Mouse (Mus musculus) hindbrain, postnatal 0 days (tissue): Measurements from ENCODE around the gene Prss21. TPM values are rescaled to one million over a fixed set of nuclear protein-coding genes. Genes with fewer than 3 reads are reported as not detected.

Experiments
- ATAC-seq: fragments of 200-750 bp; cut with Nextera tagmentation; 2 replicates; pipeline ENCODE4 v1.8.0; 2017; ENCODE audit warnings: mild to moderate bottlenecking, moderate TSS enrichment, moderate library complexity
- DNase-seq: peaks from one replicate; pipeline ENCODE4 v3.0.0-alpha.2; 2015; ENCODE audit warnings: low spot score
- H3K27ac ChIP-seq: fragments of 300-500 bp; sonication (generic); 2 replicates; pipeline ENCODE4 v1.5.1; 2014; ENCODE audit warnings: mild to moderate bottlenecking
- H3K27me3 ChIP-seq: fragments of 300-500 bp; sonication (generic); 2 replicates; pipeline ENCODE4 v1.6.1; 2014; ENCODE audit warnings: low read length, mixed read lengths; ENCODE audit not compliant: insufficient read depth
- H3K36me3 ChIP-seq: fragments of 300-500 bp; sonication (generic); 2 replicates; pipeline ENCODE4 v1.6.1; 2014; ENCODE audit warnings: low read length, mixed read lengths; ENCODE audit not compliant: insufficient read depth
- H3K4me1 ChIP-seq: fragments of 300-500 bp; sonication (generic); 2 replicates; pipeline ENCODE4 v1.6.1; 2014; ENCODE audit warnings: antibody characterized with exemption, low read length, mixed read lengths; ENCODE audit not compliant: insufficient read depth
- H3K4me2 ChIP-seq: fragments of 300-500 bp; sonication (generic); 2 replicates; pipeline ENCODE4 v1.6.1; 2014; ENCODE audit warnings: low read depth, mild to moderate bottlenecking, low read length, moderate library complexity, mixed read lengths
- H3K4me3 ChIP-seq: fragments of 300-500 bp; sonication (generic); 2 replicates; pipeline ENCODE4 v1.5.1; 2014; ENCODE audit warnings: low read length
- H3K9ac ChIP-seq: fragments of 300-500 bp; sonication (generic); replicated peaks from 2 replicates; pipeline ENCODE4 v1.6.1; 2014; ENCODE audit warnings: mild to moderate bottlenecking, low read length, moderate library complexity, mixed read lengths
- H3K9me3 ChIP-seq: fragments of 300-500 bp; sonication (generic); 2 replicates; pipeline ENCODE4 v1.6.1; 2016; ENCODE audit warnings: low read length, mixed read lengths
- CTCF ChIP-seq: IDR thresholded peaks from 2 replicates; pipeline ENCODE4 v1.5.1; 2016; ENCODE audit warnings: antibody characterized with exemption, control low read depth, low read depth
- WGBS: fragments of 180-500 bp; shearing (Covaris S2); extraction: QIAGEN DNeasy Blood & Tissue Kit; methylation state at CpG from one replicate; pipeline ENCODE4 v1.1.7; 2014; 5-methylcytosine and 5-hydroxymethylcytosine counted together
- polyA plus RNA-seq: library from polyadenylated mRNA; unstranded; fragments of >200 nt; fragmentation: Nextera tagmentation; extraction: Ambion mirVana; gene quantifications from 2 replicates; pipeline ENCODE4 v1.2.1, GENCODE M21; 2015
- total RNA-seq: library from RNA; depleted of rRNA; stranded (reverse); fragments of >200 nt; gene quantifications from 2 replicates; pipeline ENCODE4 v1.2.3, GENCODE M21; 2014

The Prss21 gene
- total and polyA plus RNA-seq, 2 experiments from 2014 or later = not detected

GRCm38 (mm10) chr17:23843141-23843811, 24.6 kb upstream of the Prss21 start:
- Histone ChIP-seq H3K36me3 (no peaks in the 10 kb centered on the region), H3K27ac (no peak overlapping the region), H3K4me1 (no peaks in the 10 kb centered on the region), H3K9me3 (no peaks in the 10 kb centered on the region), H3K9ac (no peak overlapping the region), H3K27me3 (no peaks in the 10 kb centered on the region), H3K4me2 (no peak overlapping the region), H3K4me3 (no peak overlapping the region)
- TF ChIP-seq CTCF = peak; percentile 15; the same call in 1 of the 2 replicates
- 50% methylated on average over 23 of the region's 23 CpGs for WGBS
- DNase-seq = no peak
- 0 out of 2 replicates have a peak, but pooled peaks have one; percentile 22 for ATAC-seq

GRCm38 (mm10) chr17:23843812-23844273, 24.0 kb upstream of the Prss21 start, which contains the start of the genes Prss32 and Prss41:
Prss32 (plus strand) TSS chr17:23843855.
Prss41 (minus strand) TSS chr17:23844172.
- Histone ChIP-seq H3K27me3 (no peaks in the 10 kb centered on the region), H3K36me3 (no peaks in the 10 kb centered on the region), H3K9me3 (no peaks in the 10 kb centered on the region), H3K4me1 (no peaks in the 10 kb centered on the region), H3K4me2 (0 out of 2 replicates have a peak within 1 kb of the TSS, but pooled peaks have one; percentile 10), H3K9ac (no peak within 1 kb of the TSS), H3K27ac (no peak within 1 kb of the TSS), H3K4me3 (no peak within 1 kb of the TSS)
- peak; percentile 62 for TF ChIP-seq CTCF
- peak; percentile 31 for DNase-seq
- ATAC-seq = peak; percentile 51; the same call in 1 of the 2 replicates
- WGBS = 11% methylated on average over 19 of the region's 19 CpGs

- Histone ChIP-seq H3K27ac (no peak overlapping the region), H3K4me2 (no peak overlapping the region), H3K9ac (no peak overlapping the region), H3K4me1 (no peaks in the 10 kb centered on the region), H3K36me3 (no peaks in the 10 kb centered on the region), H3K4me3 (no peak overlapping the region), H3K9me3 (no peaks in the 10 kb centered on the region), H3K27me3 (no peaks in the 10 kb centered on the region)
- DNase-seq (no peak), ATAC-seq (no peak)
- TF ChIP-seq CTCF = peak; percentile 27; the same call in 1 of the 2 replicates
- 69% methylated on average over 2 of the region's 2 CpGs for WGBS
Observed at GRCm38 (mm10) chr17:23850028-23850427, 17.8 kb upstream of the Prss21 start.

- no peak overlapping the region for H3K4me3 ChIP-seq
- no peaks in the 10 kb centered on the region for H3K27me3 ChIP-seq
- H3K27ac ChIP-seq = no peak overlapping the region
- no peaks in the 10 kb centered on the region for H3K36me3 ChIP-seq
- DNase-seq (peak; percentile 85), ATAC-seq (peak; percentile 86)
- H3K9ac ChIP-seq = no peak overlapping the region
- H3K4me1 ChIP-seq = no peaks in the 10 kb centered on the region
- no peak overlapping the region for H3K4me2 ChIP-seq
- no peaks in the 10 kb centered on the region for H3K9me3 ChIP-seq
- 61% methylated on average over 18 of the region's 19 CpGs for WGBS
- TF ChIP-seq CTCF = peak; percentile 87
Observed at GRCm38 (mm10) chr17:23850853-23851749, 16.8 kb upstream of the Prss21 start.

- H3K9ac ChIP-seq = no peak overlapping the region
- no peaks in the 10 kb centered on the region for H3K36me3 ChIP-seq
- H3K4me2 ChIP-seq = no peak overlapping the region
- no peaks in the 10 kb centered on the region for H3K4me1 ChIP-seq
- ATAC-seq (no peak), DNase-seq (peak; percentile 68)
- H3K4me3 ChIP-seq = no peak overlapping the region
- peak; percentile 75 for TF ChIP-seq CTCF
- no peaks in the 10 kb centered on the region for H3K27me3 ChIP-seq
- H3K9me3 ChIP-seq = no peaks in the 10 kb centered on the region
- H3K27ac ChIP-seq = no peak overlapping the region
- WGBS = 45% methylated on average over 5 of the region's 5 CpGs
Observed at GRCm38 (mm10) chr17:23853292-23853691, 14.6 kb upstream of the Prss21 start.

GRCm38 (mm10) chr17:23854229-23854765, 13.6 kb upstream of the Prss21 start:
- Histone ChIP-seq H3K4me1 (no peaks in the 10 kb centered on the region), H3K4me2 (no peak overlapping the region), H3K27ac (no peak overlapping the region), H3K4me3 (no peak overlapping the region), H3K36me3 (no peaks in the 10 kb centered on the region), H3K9ac (no peak overlapping the region), H3K27me3 (no peaks in the 10 kb centered on the region), H3K9me3 (no peaks in the 10 kb centered on the region)
- TF ChIP-seq CTCF = no peak
- 83% methylated on average over 10 of the region's 10 CpGs for WGBS
- ATAC-seq = no peak
- no peak for DNase-seq
